ENCODE assay signal across 8 mouse cellular contexts in genomic region chr17:75550771-75551413, GRCm38 (mm10). TPM values are rescaled to one million over a fixed set of nuclear protein-coding genes. Genes with fewer than 3 reads are reported as not detected.
DNase-seq lines count a peak whose midpoint lies in the region; ATAC-seq and TF ChIP-seq lines count a peak whose summit lies in the region.

No protein-coding gene starts in this region.

- H3K9ac ChIP-seq in midbrain, embryonic 16.5 days (ENCODE audit: low read depth, low read length) = peak overlapping the region; percentile 93

- peak overlapping the region; percentile 90 for H3K4me2 ChIP-seq in midbrain, embryonic 16.5 days (ENCODE audit: low read length)

- H3K27ac ChIP-seq in forebrain, embryonic 10.5 days = peak overlapping the region; percentile 90
- 0 out of 2 replicates have a peak overlapping the region, but pooled peaks have one; percentile 50 for H3K27ac ChIP-seq in midbrain, embryonic 16.5 days (ENCODE audit: low read length)

- H3K36me3 ChIP-seq in E14TG2a.4 (ENCODE audit: insufficient read depth, low read length) = peaks cover 20% of the 10 kb centered on the region
- H3K36me3 ChIP-seq in forebrain, embryonic 10.5 days (replicated peaks) = peaks cover 24% of the 10 kb centered on the region
- H3K36me3 ChIP-seq in midbrain, embryonic 16.5 days (ENCODE audit: control insufficient read depth, insufficient read depth, low read length) = no peaks in the 10 kb centered on the region

- WGBS in forebrain, embryonic 10.5 days = 42% methylated on average over 11 of the region's 11 CpGs
- 42% methylated on average over 11 of the region's 11 CpGs for WGBS in midbrain, embryonic 16.5 days

- peaks cover 17% of the 10 kb centered on the region for H3K9me3 ChIP-seq in E14TG2a.4 (ENCODE audit: low read length)
- no peaks in the 10 kb centered on the region for H3K9me3 ChIP-seq in forebrain, embryonic 10.5 days
- no peaks in the 10 kb centered on the region for H3K9me3 ChIP-seq in midbrain, embryonic 16.5 days (replicated peaks; ENCODE audit: control insufficient read depth, low read length, poor library complexity, severe bottlenecking)

- peak overlapping the region; percentile 96 for H3K4me3 ChIP-seq in E14TG2a.4 (replicated peaks; ENCODE audit: low read length)
- H3K4me3 ChIP-seq in forebrain, embryonic 10.5 days = peak overlapping the region; percentile 77
- H3K4me3 ChIP-seq in midbrain, embryonic 16.5 days (ENCODE audit: low read depth, low read length) = peak overlapping the region; percentile 92

- DNase-seq in cerebellum, adult 8-10 months = peak; percentile 20
- no peak for DNase-seq in cerebellum, adult 9-10 months
- DNase-seq in forebrain, embryonic 10.5 days (ENCODE audit: extremely low spot score, low spot score) = peak; percentile 19
- DNase-seq in kidney, postnatal 14 days = peak; percentile 43
- no peak for DNase-seq in urinary bladder, postnatal 14 days (ENCODE audit: low spot score)

- ATAC-seq in midbrain, embryonic 16.5 days = no peak; the same call in 1 of the 2 replicates
- ATAC-seq in granulocyte monocyte progenitor cell, adult 5-6 weeks (replicated peaks; ENCODE audit: poor library complexity, severe bottlenecking) = no peak

- H3K4me1 ChIP-seq in E14TG2a.4 (replicated peaks; ENCODE audit: low read depth, low read length) = peaks cover 13% of the 10 kb centered on the region
- H3K4me1 ChIP-seq in forebrain, embryonic 10.5 days = peaks cover 12% of the 10 kb centered on the region
- peaks cover 11% of the 10 kb centered on the region for H3K4me1 ChIP-seq in midbrain, embryonic 16.5 days (ENCODE audit: control insufficient read depth, insufficient read depth, low read length)

- no peaks in the 10 kb centered on the region for H3K27me3 ChIP-seq in E14TG2a.4 (ENCODE audit: insufficient read depth, low read length)
- no peaks in the 10 kb centered on the region for H3K27me3 ChIP-seq in forebrain, embryonic 10.5 days (ENCODE audit: poor library complexity, severe bottlenecking)
- no peaks in the 10 kb centered on the region for H3K27me3 ChIP-seq in midbrain, embryonic 16.5 days (ENCODE audit: control insufficient read depth, insufficient read depth, low read depth, low read length)

- no peak for TF ChIP-seq CTCF in E14TG2a.4 (conservative IDR thresholded peaks at IDR 0.05; ENCODE audit: low read length)

RNA-seq across cellular contexts. Expression of gene Fam98a, which starts 0.9 kb away (rescaled TPM):
- polyA plus RNA-seq in forebrain, embryonic 10.5 days (2016; fragmentation: Nextera tagmentation; extraction: Ambion mirVana) = 27.4 and 29.4 TPM in 2 replicates
- 24.4 and 26.6 TPM in 2 replicates for polyA plus RNA-seq in midbrain, embryonic 16.5 days (2015; fragmentation: Nextera tagmentation; extraction: Ambion mirVana)
- 30.1 and 33.6 TPM in 2 replicates for total RNA-seq in granulocyte monocyte progenitor cell, adult 5-6 weeks (2014; fragmentation: Nextera tagmentation)
- total RNA-seq in granulocyte monocyte progenitor cell, adult 5-6 weeks (2017) = 24.4 and 29.9 TPM in 2 replicates

Comparison
In these comparisons a context has a peak if more than half of its experiments do, and no peak if none do; other contexts are left out.
1. DNase-seq: peak in cerebellum, adult 8-10 months (single experiment), forebrain, embryonic 10.5 days (single experiment) and kidney, postnatal 14 days (single experiment); none in cerebellum, adult 9-10 months (single experiment) and urinary bladder, postnatal 14 days (single experiment).
2. Peak in every context shown above with its lines, with median percentiles within 50 percentile points of each other: H3K4me3 ChIP-seq.